Mouse (Mus musculus) layer of hippocampus, postnatal 10 days (tissue): Measurements from ENCODE around the gene Gpr45. TPM values are rescaled to one million over a fixed set of nuclear protein-coding genes. Genes with fewer than 3 reads are reported as not detected.
"Not testable (repeated sequence)": the region's sequence is repeated elsewhere in the genome, so short reads cannot be mapped to it uniquely, and the experiment has no call there.

Experiments used
- DNase-seq, 2 experiments: peaks; one replicate each; pipeline ENCODE4 v3.0.0; 2021; ENCODE audit warnings: low spot score in 2 of 2
- long read RNA-seq: library from polyadenylated mRNA; stranded (forward); transcript quantifications from one replicate; pipeline ENCODE4 v2.0.0, GENCODE M21; 2023
- total RNA-seq, 2 experiments: library from RNA; stranded (reverse); gene quantifications; 2 replicates each; pipeline ENCODE4 v1.2.3; 2021

The Gpr45 gene
- total RNA-seq: 10 to 100 TPM; 19.9 to 21.1 TPM
- long read RNA-seq, partial matches to known transcripts: 1 of 11 reads
- long read RNA-seq, other reads (novel, unspliced or antisense): 3 of 11 reads

- DNase-seq: peak; percentile 61 to 75
Observed at GRCm38 (mm10) chr1:42952734-42953481, at the start of gene Gpr45. Gpr45 (plus strand) TSS chr1:42952872.

DNA sequence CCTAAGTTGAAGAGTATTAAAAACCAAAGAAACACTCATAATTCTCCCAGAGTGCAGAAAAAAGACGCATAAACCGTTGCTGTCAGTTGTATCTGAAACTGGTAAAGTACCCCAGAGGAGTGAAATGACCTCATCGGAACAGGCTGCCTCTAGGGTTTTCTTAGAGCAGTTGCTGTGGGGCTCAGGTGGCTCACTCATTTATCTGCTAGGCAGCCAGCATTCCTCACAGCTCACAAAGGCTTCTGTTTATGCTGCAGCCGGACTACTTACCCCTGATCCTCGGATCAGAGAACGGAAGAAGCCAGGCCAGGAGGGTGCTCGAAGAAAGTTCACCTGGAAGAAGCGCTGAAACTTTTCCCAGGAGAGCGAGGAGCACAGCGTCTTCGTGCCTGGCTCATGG lies 47.5 kb upstream of the Gpr45 start:
- no peak for DNase-seq

GRCm38 (mm10) chr1:42906696-42907095 lies 46.0 kb upstream of the Gpr45 start:
- no peak for DNase-seq

- DNase-seq: no peak
Observed at GRCm38 (mm10) chr1:42907153-42907552, 45.5 kb upstream of the Gpr45 start.

DNA sequence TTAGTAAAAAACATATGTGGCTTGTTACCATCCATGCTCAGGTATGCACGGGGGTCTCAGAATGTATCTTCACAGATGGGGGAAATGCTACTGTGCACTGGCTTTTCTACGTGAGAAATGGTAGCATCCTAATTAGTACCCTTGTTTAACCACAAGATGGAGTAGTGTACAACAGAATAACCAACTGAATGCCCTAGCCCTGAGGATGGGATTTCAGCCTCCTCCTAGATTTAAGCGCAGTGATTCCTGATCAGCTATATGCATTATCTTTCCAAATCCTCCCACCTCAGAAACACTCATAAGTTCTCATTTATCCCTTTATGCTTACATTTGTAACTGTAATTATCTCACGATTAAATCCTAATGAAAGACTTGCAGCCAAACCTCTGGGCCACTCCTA lies 37.6 kb upstream of the Gpr45 start:
- DNase-seq: peak in 1 of 2 experiments; percentile 24

GRCm38 (mm10) chr1:42916719-42917118 lies 36.0 kb upstream of the Gpr45 start:
- no peak for DNase-seq

- DNase-seq: no peak
Observed at GRCm38 (mm10) chr1:42917908-42918307, 34.8 kb upstream of the Gpr45 start.

- no peak for DNase-seq
Observed at GRCm38 (mm10) chr1:42923924-42924323, 28.7 kb upstream of the Gpr45 start.

DNA sequence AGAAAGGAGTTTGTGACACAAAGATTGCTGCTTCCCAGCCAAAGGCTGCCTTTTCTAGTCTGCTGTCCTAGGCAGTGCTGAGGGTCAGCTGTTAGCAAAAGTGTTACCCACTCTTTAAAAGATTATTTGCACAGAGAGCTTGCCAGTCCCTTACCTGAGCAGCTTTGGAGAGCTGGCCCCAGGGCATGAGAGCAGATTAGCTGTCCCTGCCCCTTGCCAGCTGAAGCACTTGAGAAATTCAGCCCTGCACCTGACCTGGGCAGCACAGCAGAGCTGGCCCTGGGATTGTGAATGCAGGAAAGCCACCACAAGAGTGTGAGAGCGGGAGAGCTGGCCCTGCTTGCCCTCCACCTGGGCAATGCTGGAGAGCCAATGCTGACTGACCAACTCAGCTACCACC lies 19.1 kb upstream of the Gpr45 start:
- no peak for DNase-seq

- DNase-seq: no peak
Observed at GRCm38 (mm10) chr1:42948486-42948885, 4.2 kb upstream of the Gpr45 start.

DNA sequence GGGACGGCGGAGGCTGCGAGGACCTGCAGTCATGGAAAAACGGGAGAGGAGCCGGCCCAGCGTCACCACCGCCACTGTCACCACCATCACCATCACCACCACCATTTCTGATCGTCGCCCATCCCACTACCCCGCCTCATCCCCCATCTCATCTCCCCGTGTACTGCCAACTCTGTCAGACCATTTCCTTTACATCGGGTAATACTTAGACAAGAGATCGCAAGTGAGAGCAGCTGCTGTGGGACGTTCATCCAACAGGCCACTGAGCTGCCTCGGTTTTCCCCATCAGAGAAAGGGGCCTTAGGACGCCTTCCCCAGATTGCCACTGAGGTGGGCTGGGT lies 780 bp downstream of the Gpr45 start:
- no peak for DNase-seq

- no peak for DNase-seq
Observed at GRCm38 (mm10) chr1:42956828-42957227, 4.2 kb downstream of the Gpr45 start.

- DNase-seq: no peak
Observed at GRCm38 (mm10) chr1:42983082-42983771, 30.6 kb downstream of the Gpr45 start.

DNA sequence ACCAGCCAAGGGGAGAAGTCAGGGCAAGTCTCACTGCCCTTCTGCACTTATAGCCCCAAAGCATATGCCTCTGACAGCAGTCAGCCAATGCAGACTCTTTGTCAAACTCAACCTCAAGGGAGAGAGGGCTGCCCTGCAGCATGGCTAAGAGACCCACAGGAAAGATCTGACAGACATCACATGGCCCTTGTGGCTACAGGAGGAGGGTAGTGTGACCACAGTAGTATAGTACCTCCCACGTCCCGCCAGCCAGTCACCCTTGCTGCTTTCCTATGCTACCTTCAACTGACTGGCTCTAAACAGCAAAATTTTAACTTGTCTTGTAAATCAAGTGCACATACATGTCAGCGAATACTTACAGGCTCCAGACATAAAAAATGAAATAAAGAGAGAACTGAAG lies 31.4 kb downstream of the Gpr45 start:
- DNase-seq: no peak

DNA sequence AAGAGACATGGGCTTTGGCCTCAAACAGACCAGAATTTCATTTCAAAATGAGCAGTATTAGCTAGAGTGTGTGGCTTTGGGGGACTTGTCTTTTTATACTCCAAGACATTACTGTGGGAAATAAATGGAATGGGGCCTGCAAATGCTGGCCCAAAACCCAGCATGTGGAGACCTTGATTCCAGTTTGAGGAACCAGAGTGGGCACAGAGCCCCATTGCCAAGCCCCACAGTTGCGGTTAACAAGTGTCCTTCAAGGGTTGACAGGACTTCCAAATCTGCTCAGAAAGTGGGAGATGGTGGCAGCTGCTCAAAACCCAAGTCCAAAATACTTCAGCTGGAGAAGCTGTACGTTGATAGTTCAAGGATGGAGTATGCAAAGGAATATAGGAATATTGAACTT lies 36.3 kb downstream of the Gpr45 start:
- DNase-seq: no peak

DNA sequence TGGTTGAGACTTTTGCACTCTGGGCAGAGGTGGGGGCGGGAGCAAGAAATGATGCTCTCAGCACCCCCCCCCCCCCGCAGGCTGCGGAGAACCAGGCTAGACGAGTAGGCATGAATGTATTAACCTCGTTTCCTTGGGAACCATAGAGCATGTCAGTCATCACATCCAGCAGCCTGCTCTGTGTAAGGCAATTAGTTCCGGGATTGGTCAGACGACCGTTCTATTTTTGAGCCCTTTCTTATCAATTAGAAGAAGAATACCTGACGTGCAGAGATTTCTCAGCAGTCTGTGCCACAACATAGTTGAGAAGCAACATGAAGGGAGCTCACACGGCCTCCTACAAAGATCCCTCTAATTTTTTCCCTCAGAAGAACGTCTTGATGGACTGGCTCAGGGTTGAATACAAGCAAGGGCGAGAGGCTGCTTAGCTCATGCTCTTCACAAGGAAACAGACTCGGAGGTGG lies 53.4 kb downstream of the Gpr45 start:
- DNase-seq: peak in 1 of 2 experiments; percentile 8

- no peak for DNase-seq
Observed at GRCm38 (mm10) chr1:43006524-43006923, 53.9 kb downstream of the Gpr45 start.

DNA sequence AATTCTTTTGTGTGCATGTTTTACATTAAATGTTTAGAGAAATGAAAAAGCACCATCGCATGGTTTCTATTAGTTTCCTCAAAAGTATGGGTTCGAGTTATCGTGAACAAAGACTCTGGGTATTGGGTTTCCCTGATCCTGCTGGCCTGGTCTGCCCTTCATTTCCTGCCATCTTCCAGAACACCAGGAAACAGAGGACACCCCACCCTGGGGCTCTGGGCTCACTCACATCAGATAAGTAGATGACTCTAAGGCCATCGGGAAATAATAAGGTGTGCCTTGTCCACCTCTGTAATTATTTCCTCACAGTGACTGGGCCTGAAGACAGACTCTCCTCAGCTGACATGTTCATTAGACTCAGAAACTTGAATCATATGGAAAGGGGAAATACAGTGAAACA lies 57.8 kb downstream of the Gpr45 start:
- DNase-seq: no peak

GRCm38 (mm10) chr1:43015153-43015685 lies 62.5 kb downstream of the Gpr45 start:
- DNase-seq: not testable (repeated sequence)

DNA sequence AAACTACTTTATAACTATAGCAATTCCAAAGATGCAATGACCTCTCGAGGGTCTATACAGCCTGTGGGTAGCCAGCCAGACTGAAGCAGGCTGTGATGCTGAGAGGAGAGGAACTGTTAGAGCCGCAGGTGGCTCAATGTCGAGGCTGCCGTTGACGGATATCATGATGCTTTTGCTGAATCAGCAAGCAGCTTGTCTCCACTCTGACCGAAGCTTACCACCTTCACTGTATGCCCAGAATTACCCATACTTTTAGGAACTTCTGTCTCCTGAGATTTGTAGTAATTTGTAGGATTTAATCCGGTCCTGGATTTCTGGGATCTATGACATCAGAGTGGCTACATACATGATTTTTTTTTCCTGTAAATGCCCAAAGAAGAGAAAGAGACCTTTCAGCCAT lies 83.3 kb downstream of the Gpr45 start:
- DNase-seq: no peak

DNA sequence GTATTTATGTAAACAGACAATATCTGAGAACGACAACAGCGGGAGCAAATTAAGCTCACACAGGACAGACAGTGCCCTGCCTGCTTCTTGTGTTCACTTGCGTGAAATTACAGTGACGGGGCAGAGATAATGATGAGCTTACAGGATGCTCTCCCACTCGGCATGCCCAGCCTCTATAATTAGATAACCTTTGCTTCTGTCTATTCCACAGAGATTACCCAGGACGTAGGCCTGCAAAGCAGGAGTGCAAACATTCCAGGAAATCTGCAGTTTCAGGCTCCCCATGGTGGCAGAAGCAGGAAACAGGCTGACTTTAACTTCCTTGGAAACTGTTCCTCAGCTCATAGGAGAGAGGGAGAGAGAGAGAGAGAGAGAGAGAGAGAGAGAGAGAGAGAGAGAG lies 89.6 kb downstream of the Gpr45 start:
- peak in 1 of 2 experiments; percentile 43 for DNase-seq

DNA sequence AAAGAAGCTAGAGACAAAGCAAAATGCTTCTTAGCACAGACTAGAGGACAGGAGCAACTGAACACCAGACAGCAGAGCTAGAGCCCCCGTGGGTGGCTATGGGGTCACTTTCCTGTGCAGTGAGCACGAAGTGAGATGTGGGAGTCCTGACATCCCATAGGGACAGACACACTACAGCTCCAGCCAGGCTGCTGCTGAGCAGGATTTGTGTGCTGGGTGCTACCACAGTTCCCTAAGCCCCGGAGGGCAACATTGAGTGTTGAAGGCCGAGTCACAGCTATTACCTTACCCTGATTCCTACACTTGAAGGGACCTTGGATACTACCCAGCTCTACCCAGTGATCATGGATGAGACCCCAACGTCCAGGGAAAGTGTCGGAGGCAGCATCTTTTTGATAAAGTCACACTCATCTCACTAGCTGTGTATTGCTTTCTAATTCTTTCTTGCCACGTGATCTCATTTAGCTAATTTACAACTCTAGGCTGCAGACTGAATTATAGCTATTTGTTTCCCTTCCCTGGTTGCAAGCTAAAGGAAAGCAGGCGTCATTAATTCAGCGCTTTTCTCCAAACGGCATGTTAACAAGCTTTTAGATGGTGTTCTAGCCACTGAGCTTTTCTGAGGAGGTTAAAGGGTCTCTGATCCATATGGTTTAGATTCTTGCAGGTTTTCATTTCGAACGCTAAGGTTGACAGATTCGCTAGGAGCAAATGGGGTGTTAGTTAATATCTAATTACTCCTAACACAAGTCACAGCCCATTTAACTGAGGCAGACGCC lies 92.7 kb downstream of the Gpr45 start:
- DNase-seq: no peak
